Mouse (Mus musculus) naive thymus-derived CD4-positive, alpha-beta T cell, adult 2 months (primary cell): ENCODE measurements around the gene Ssxa1.
"Not testable (repeated sequence)": the region's sequence is repeated elsewhere in the genome, so short reads cannot be mapped to it uniquely, and the experiment has no call there.

Experiments used
- DNase-seq: peaks from one replicate; pipeline ENCODE4 v3.0.0-alpha.2; 2011; ENCODE audit warnings: low read depth

The Ssxa1 gene

GRCm38 (mm10) chrX:21115520-21115919, at the start of gene Ssxa1:
Gene Ssxa1, plus strand, starts transcription at chrX:21115820.
- no peak for DNase-seq

GRCm38 (mm10) chrX:21068106-21068505, 47.5 kb upstream of the Ssxa1 start, which contains the start of gene Spaca5:
Gene Spaca5, plus strand, starts transcription at chrX:21068406.
- DNase-seq: no peak

GRCm38 (mm10) chrX:21088645-21088982, 27.0 kb upstream of the Ssxa1 start:
- DNase-seq: no peak

- peak; percentile 85 for DNase-seq
These were observed 26.4 kb upstream of the Ssxa1 start, which contains the start of gene Zfp300 for GRCm38 (mm10) chrX:21088983-21089866. Gene Zfp300, minus strand, starts transcription at chrX:21089527.

GRCm38 (mm10) chrX:21089867-21090239, 25.8 kb upstream of the Ssxa1 start:
- DNase-seq: no peak

GRCm38 (mm10) chrX:21146675-21147074, 31.1 kb downstream of the Ssxa1 start:
- DNase-seq: not testable (repeated sequence)
